Mouse (Mus musculus): ENCODE data around the gene Snx18.

GRCm38 (mm10) chr13:113607821-113608220, 10.5 kb downstream of the Snx18 start:
- TF ChIP-seq POLR2A (IDR thresholded peaks at IDR 0.05; ENCODE audit: borderline replicate concordance, insufficient read depth, low read length): no peak
- TF ChIP-seq CTCF (IDR thresholded peaks at IDR 0.05; ENCODE audit: borderline replicate concordance, insufficient read depth, low read depth, low read length): no peak

Data from cerebellum, adult 2 months (tissue).